Mouse (Mus musculus): ENCODE results near the gene Alkal2.
A peak's percentile ranks its signal among the peaks of the same experiment; 100 is the strongest.

The Alkal2 gene

GRCm38 (mm10) chr12:30928182-30928581, 44.1 kb downstream of the Alkal2 start:
- DNase-seq: no peak

DNA sequence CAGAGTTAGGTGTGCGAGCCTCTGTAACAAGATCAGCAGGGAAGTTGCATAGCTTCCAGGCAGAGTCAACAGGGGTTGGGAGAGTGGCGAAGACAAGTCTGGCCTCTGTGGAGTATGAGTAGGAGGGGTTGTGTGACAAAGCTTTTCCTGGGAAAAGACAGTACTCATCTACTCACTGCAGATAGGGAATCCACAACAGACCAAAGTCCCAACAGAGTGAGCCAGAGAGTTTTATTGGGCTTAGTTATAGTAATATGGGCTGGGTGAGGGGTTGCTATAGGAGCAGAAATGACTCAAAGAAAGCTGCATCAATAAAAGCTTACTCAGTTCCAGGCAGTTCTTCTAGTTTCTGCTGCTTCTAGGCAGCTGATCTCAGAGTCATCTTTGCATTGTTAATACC, 49.2 kb downstream of the Alkal2 start:
- no peak for DNase-seq

- peak; percentile 45 for DNase-seq
Observed at GRCm38 (mm10) chr12:30936899-30937298, 52.8 kb downstream of the Alkal2 start.
